Comparison of ENCODE assay signal across 8 mouse cellular contexts in genomic region chr7:4658128-4658907, GRCm38 (mm10). TPM values are rescaled to one million over a fixed set of nuclear protein-coding genes. Genes with fewer than 3 reads are reported as not detected.
DNase-seq lines count a peak whose midpoint lies in the region; ATAC-seq and TF ChIP-seq lines count a peak whose summit lies in the region.

No protein-coding gene starts in this region.

- no peaks in the 10 kb centered on the region for H3K9me3 ChIP-seq in MEL (replicated peaks; ENCODE audit: insufficient read depth, low read length)
- H3K9me3 ChIP-seq in embryonic facial prominence, embryonic 13.5 days: no peaks in the 10 kb centered on the region
- no peaks in the 10 kb centered on the region for H3K9me3 ChIP-seq in hindbrain, embryonic 14.5 days (ENCODE audit: control insufficient read depth, low read length)
- H3K9me3 ChIP-seq in liver, embryonic 13.5 days (replicated peaks): no peaks in the 10 kb centered on the region

- H3K27ac ChIP-seq in layer of hippocampus, adult 2 months: peak overlapping the region; percentile 100
- peak overlapping the region; percentile 75 for H3K27ac ChIP-seq in MEL (ENCODE audit: control insufficient read depth, low read depth, low read length)
- H3K27ac ChIP-seq in embryonic facial prominence, embryonic 13.5 days: peak overlapping the region; percentile 97
- H3K27ac ChIP-seq in hindbrain, embryonic 14.5 days: peak overlapping the region; percentile 95
- peak overlapping the region; percentile 92 for H3K27ac ChIP-seq in liver, embryonic 13.5 days

- DNase-seq in layer of hippocampus, adult 2 months (ENCODE audit: low spot score in 2 of 2): no peak
- DNase-seq in layer of hippocampus, adult 8-10 months (ENCODE audit: low spot score in 2 of 2): no peak
- DNase-seq in MEL (ENCODE audit: low read depth, low spot score): peak; percentile 52
- DNase-seq in hindbrain, embryonic 14.5 days (ENCODE audit: low spot score): peak; percentile 50
- no peak for DNase-seq in liver, embryonic 13.5 days
- peak; percentile 28 for DNase-seq in retina, postnatal 7 days (ENCODE audit: low read depth, low spot score)
- DNase-seq in adipocyte (ENCODE audit: low spot score): no peak

- under 1% methylated on average over 78 of the region's 78 CpGs for WGBS in embryonic facial prominence, embryonic 13.5 days
- WGBS in hindbrain, embryonic 14.5 days: under 1% methylated on average over 65 of the region's 78 CpGs
- under 1% methylated on average over 75 of the region's 78 CpGs for WGBS in liver, embryonic 13.5 days (ENCODE audit: insufficient replicate concordance)

- TF ChIP-seq CTCF in layer of hippocampus, adult 2 months (conservative IDR thresholded peaks at IDR 0.05): no peak
- no peak for TF ChIP-seq CTCF in MEL (IDR thresholded peaks at IDR 0.05 in 2 of 3, conservative IDR thresholded peaks at IDR 0.05 in 1 of 3; ENCODE audit: control insufficient read depth in 1 of 3, insufficient read depth in 1 of 3, low read depth in 2 of 3, low read length in 3 of 3, poor library complexity in 1 of 3, severe bottlenecking in 1 of 3)

- H3K9ac ChIP-seq in MEL (ENCODE audit: control insufficient read depth, low read depth, low read length, poor library complexity, severe bottlenecking): peak overlapping the region; percentile 86
- H3K9ac ChIP-seq in embryonic facial prominence, embryonic 13.5 days: peak overlapping the region; percentile 94
- peak overlapping the region; percentile 88 for H3K9ac ChIP-seq in hindbrain, embryonic 14.5 days
- H3K9ac ChIP-seq in liver, embryonic 13.5 days: peak overlapping the region; percentile 97

- no peaks in the 10 kb centered on the region for H3K27me3 ChIP-seq in MEL (ENCODE audit: control insufficient read depth in 1 of 2, insufficient read depth in 2 of 2, low read length in 2 of 2)
- no peaks in the 10 kb centered on the region for H3K27me3 ChIP-seq in embryonic facial prominence, embryonic 13.5 days
- no peaks in the 10 kb centered on the region for H3K27me3 ChIP-seq in hindbrain, embryonic 14.5 days (ENCODE audit: control insufficient read depth, insufficient read depth, low read length)
- no peaks in the 10 kb centered on the region for H3K27me3 ChIP-seq in liver, embryonic 13.5 days

- peak overlapping the region; percentile 78 for H3K4me2 ChIP-seq in embryonic facial prominence, embryonic 13.5 days
- H3K4me2 ChIP-seq in hindbrain, embryonic 14.5 days (replicated peaks): peak overlapping the region; percentile 92
- H3K4me2 ChIP-seq in liver, embryonic 13.5 days: peak overlapping the region; percentile 96

- H3K36me3 ChIP-seq in MEL (ENCODE audit: control insufficient read depth in 1 of 2, insufficient read depth in 2 of 2, low read length in 2 of 2): peaks cover 0 to 37% of the 10 kb centered on the region in 2 experiments; a peak in 2 of 4 replicates
- peaks cover 10% of the 10 kb centered on the region for H3K36me3 ChIP-seq in embryonic facial prominence, embryonic 13.5 days
- peaks cover 13% of the 10 kb centered on the region for H3K36me3 ChIP-seq in hindbrain, embryonic 14.5 days (replicated peaks; ENCODE audit: control insufficient read depth, insufficient read depth)
- peaks cover 42% of the 10 kb centered on the region for H3K36me3 ChIP-seq in liver, embryonic 13.5 days

- peaks cover 48% of the 10 kb centered on the region for H3K79me2 ChIP-seq in MEL (ENCODE audit: control insufficient read depth, insufficient read depth, low read length, poor library complexity)

- H3K4me1 ChIP-seq in MEL (ENCODE audit: control insufficient read depth in 1 of 2, insufficient read depth in 2 of 2, low read length in 2 of 2): peaks cover 20 to 23% of the 10 kb centered on the region in 2 experiments
- peaks cover 49% of the 10 kb centered on the region for H3K4me1 ChIP-seq in embryonic facial prominence, embryonic 13.5 days
- peaks cover 43% of the 10 kb centered on the region for H3K4me1 ChIP-seq in hindbrain, embryonic 14.5 days (replicated peaks; ENCODE audit: control insufficient read depth, insufficient read depth, low read length)
- peaks cover 65% of the 10 kb centered on the region for H3K4me1 ChIP-seq in liver, embryonic 13.5 days (replicated peaks)

- no peak for TF ChIP-seq POLR2A in MEL (IDR thresholded peaks at IDR 0.05; ENCODE audit: control insufficient read depth in 1 of 2, insufficient read depth in 1 of 2, low read depth in 1 of 2, low read length in 2 of 2, poor library complexity in 1 of 2)

- peak; percentile 46 for ATAC-seq in embryonic facial prominence, embryonic 13.5 days (ENCODE audit: insufficient number of reproducible peaks, insufficient read depth, low FRiP score, low TSS enrichment, low read depth)
- peak; percentile 71 for ATAC-seq in hindbrain, embryonic 14.5 days (ENCODE audit: low FRiP score)
- peak; percentile 54 for ATAC-seq in liver, embryonic 13.5 days (ENCODE audit: low read depth)

- H3K4me3 ChIP-seq in layer of hippocampus, adult 2 months: peak overlapping the region; percentile 76
- H3K4me3 ChIP-seq in MEL (ENCODE audit: control insufficient read depth in 1 of 2, insufficient read depth in 1 of 2, low read depth in 2 of 2, low read length in 2 of 2): peak overlapping the region; percentile 79 to 85
- peak overlapping the region; percentile 83 for H3K4me3 ChIP-seq in embryonic facial prominence, embryonic 13.5 days
- peak overlapping the region; percentile 76 for H3K4me3 ChIP-seq in hindbrain, embryonic 14.5 days (replicated peaks; ENCODE audit: low read length)
- H3K4me3 ChIP-seq in liver, embryonic 13.5 days (replicated peaks): peak overlapping the region; percentile 94

- TF ChIP-seq RAD21 in MEL (IDR thresholded peaks at IDR 0.05; ENCODE audit: low read depth, low read length): no peak

- no peak for TF ChIP-seq EP300 in MEL (IDR thresholded peaks at IDR 0.05; ENCODE audit: low read depth in 1 of 2, low read length in 2 of 2)

TF ChIP-seq in MEL, 35 proteins besides CTCF, POLR2A, EP300 and RAD21 (continues in another document):
- TF ChIP-seq USF1 (IDR thresholded peaks at IDR 0.05; ENCODE audit: low read depth, low read length): no peak
- TF ChIP-seq CHD1 (IDR thresholded peaks at IDR 0.05; ENCODE audit: low read depth, low read length): no peak
- TF ChIP-seq MEF2A (IDR thresholded peaks at IDR 0.05; ENCODE audit: extremely low read depth, insufficient replicate concordance, low read depth, low read length, poor library complexity, severe bottlenecking): no peak

RNA-seq across cellular contexts. Expression of gene Ppp6r1, which starts 0.5 kb away (rescaled TPM):
- total RNA-seq in layer of hippocampus, adult 2 months (2021): 100 to 1,000 TPM; 133 to 134 TPM
- total RNA-seq in layer of hippocampus, adult 8-10 months (2022): 100 to 1,000 TPM; 130 to 139 (median 134) TPM
- 89.5 and 93.1 TPM in 2 replicates for total RNA-seq in MEL (2012; rRNA removed)
- polyA plus RNA-seq in MEL (2012; ENCODE audit: insufficient read depth in 1 of 2, insufficient read length in 2 of 2, low read depth in 1 of 2, low replicate concordance in 2 of 2, missing spikeins in 1 of 2): 100 to 1,000 TPM in 1 of 2 experiments, not detected in 1; 167 TPM
- 10.5 and 14.1 TPM in 2 replicates for polyA plus RNA-seq in embryonic facial prominence, embryonic 13.5 days (2015; fragmentation: Nextera tagmentation; extraction: Ambion mirVana)
- polyA plus RNA-seq in hindbrain, embryonic 14.5 days (2014; fragmentation: Nextera tagmentation; extraction: Ambion mirVana): 6.2 and 8.4 TPM in 2 replicates
- polyA plus RNA-seq in liver, embryonic 13.5 days (2015; fragmentation: Nextera tagmentation; extraction: Ambion mirVana): 5.7 and 7.1 TPM in 2 replicates

RNA-seq across cellular contexts. Expression of gene Hspbp1, which starts 26.6 kb away (rescaled TPM):
- total RNA-seq in layer of hippocampus, adult 2 months (2021): 10 to 100 TPM; 82.1 to 92.1 TPM
- total RNA-seq in layer of hippocampus, adult 8-10 months (2022): 10 to 100 TPM; 76.4 to 91.2 (median 84.1) TPM
- 101 and 111 TPM in 2 replicates for total RNA-seq in MEL (2012; rRNA removed)
- polyA plus RNA-seq in MEL (2012; ENCODE audit: insufficient read depth in 1 of 2, insufficient read length in 2 of 2, low read depth in 1 of 2, low replicate concordance in 2 of 2, missing spikeins in 1 of 2): 100 to 1,000 TPM in 1 of 2 experiments, not detected in 1; 101 TPM
- 78.4 and 92.3 TPM in 2 replicates for polyA plus RNA-seq in embryonic facial prominence, embryonic 13.5 days (2015; fragmentation: Nextera tagmentation; extraction: Ambion mirVana)
- polyA plus RNA-seq in hindbrain, embryonic 14.5 days (2014; fragmentation: Nextera tagmentation; extraction: Ambion mirVana): 146 and 154 TPM in 2 replicates
- 77.8 and 83.4 TPM in 2 replicates for polyA plus RNA-seq in liver, embryonic 13.5 days (2015; fragmentation: Nextera tagmentation; extraction: Ambion mirVana)

RNA-seq across cellular contexts. Expression of gene Tmem86b, which starts 27.1 kb away (rescaled TPM):
- 10 to 100 TPM; 17.8 to 21.8 TPM for total RNA-seq in layer of hippocampus, adult 2 months (2021)
- total RNA-seq in layer of hippocampus, adult 8-10 months (2022): 10 to 100 TPM; 15.4 to 27.0 (median 20.7) TPM
- total RNA-seq in MEL (2012; rRNA removed): 9.4 and 10.2 TPM in 2 replicates
- 10 to 100 TPM in 1 of 2 experiments, not detected in 1; 31.6 TPM for polyA plus RNA-seq in MEL (2012; ENCODE audit: insufficient read depth in 1 of 2, insufficient read length in 2 of 2, low read depth in 1 of 2, low replicate concordance in 2 of 2, missing spikeins in 1 of 2)
- polyA plus RNA-seq in embryonic facial prominence, embryonic 13.5 days (2015; fragmentation: Nextera tagmentation; extraction: Ambion mirVana): 2.0 and 2.2 TPM in 2 replicates
- 2.0 and 2.7 TPM in 2 replicates for polyA plus RNA-seq in hindbrain, embryonic 14.5 days (2014; fragmentation: Nextera tagmentation; extraction: Ambion mirVana)
- 22.6 and 25.1 TPM in 2 replicates for polyA plus RNA-seq in liver, embryonic 13.5 days (2015; fragmentation: Nextera tagmentation; extraction: Ambion mirVana)

RNA-seq across cellular contexts. Expression of gene Brsk1, which starts 32.1 kb away (rescaled TPM):
- 100 to 1,000 TPM; 334 to 355 TPM for total RNA-seq in layer of hippocampus, adult 2 months (2021)
- total RNA-seq in layer of hippocampus, adult 8-10 months (2022): 100 to 1,000 TPM; 314 to 327 (median 325) TPM
- not detected in 2 replicates for total RNA-seq in MEL (2012; rRNA removed)
- under 1 TPM in 1 of 2 experiments, not detected in 1; 0.06 TPM for polyA plus RNA-seq in MEL (2012; ENCODE audit: insufficient read depth in 1 of 2, insufficient read length in 2 of 2, low read depth in 1 of 2, low replicate concordance in 2 of 2, missing spikeins in 1 of 2)
- polyA plus RNA-seq in embryonic facial prominence, embryonic 13.5 days (2015; fragmentation: Nextera tagmentation; extraction: Ambion mirVana): 2.7 and 3.1 TPM in 2 replicates
- 10.3 and 10.5 TPM in 2 replicates for polyA plus RNA-seq in hindbrain, embryonic 14.5 days (2014; fragmentation: Nextera tagmentation; extraction: Ambion mirVana)
- polyA plus RNA-seq in liver, embryonic 13.5 days (2015; fragmentation: Nextera tagmentation; extraction: Ambion mirVana): 0.08 and 0.10 TPM in 2 replicates

RNA-seq across cellular contexts. Expression of gene Ptprh, which starts 54.5 kb away (rescaled TPM):
- under 1 TPM; 0.18 to 0.22 TPM for total RNA-seq in layer of hippocampus, adult 2 months (2021)
- under 1 TPM; 0.59 to 0.85 (median 0.67) TPM for total RNA-seq in layer of hippocampus, adult 8-10 months (2022)
- total RNA-seq in MEL (2012; rRNA removed): not detected in 2 replicates
- polyA plus RNA-seq in MEL (2012; ENCODE audit: insufficient read depth in 1 of 2, insufficient read length in 2 of 2, low read depth in 1 of 2, low replicate concordance in 2 of 2, missing spikeins in 1 of 2): not detected
- polyA plus RNA-seq in embryonic facial prominence, embryonic 13.5 days (2015; fragmentation: Nextera tagmentation; extraction: Ambion mirVana): 0.14 TPM in 1 of 2 replicates, not detected in the other
- 0.17 and 0.55 TPM in 2 replicates for polyA plus RNA-seq in hindbrain, embryonic 14.5 days (2014; fragmentation: Nextera tagmentation; extraction: Ambion mirVana)
- not detected in 2 replicates for polyA plus RNA-seq in liver, embryonic 13.5 days (2015; fragmentation: Nextera tagmentation; extraction: Ambion mirVana)

Comparison
In these comparisons a context has a peak if more than half of its experiments do, and no peak if none do; other contexts are left out.
1. DNase-seq: peak in MEL (single experiment), hindbrain, embryonic 14.5 days (single experiment) and retina, postnatal 7 days (single experiment); none in layer of hippocampus, adult 2 months (0 of 2), layer of hippocampus, adult 8-10 months (0 of 2), liver, embryonic 13.5 days (single experiment) and adipocyte (single experiment).
2. Peak in every context shown above with its lines, with median percentiles within 50 percentile points of each other: H3K27ac ChIP-seq, H3K4me3 ChIP-seq, H3K9ac ChIP-seq, ATAC-seq and H3K4me2 ChIP-seq.